9 mouse cellular contexts compared by ENCODE assay signal in the genomic region with DNA sequence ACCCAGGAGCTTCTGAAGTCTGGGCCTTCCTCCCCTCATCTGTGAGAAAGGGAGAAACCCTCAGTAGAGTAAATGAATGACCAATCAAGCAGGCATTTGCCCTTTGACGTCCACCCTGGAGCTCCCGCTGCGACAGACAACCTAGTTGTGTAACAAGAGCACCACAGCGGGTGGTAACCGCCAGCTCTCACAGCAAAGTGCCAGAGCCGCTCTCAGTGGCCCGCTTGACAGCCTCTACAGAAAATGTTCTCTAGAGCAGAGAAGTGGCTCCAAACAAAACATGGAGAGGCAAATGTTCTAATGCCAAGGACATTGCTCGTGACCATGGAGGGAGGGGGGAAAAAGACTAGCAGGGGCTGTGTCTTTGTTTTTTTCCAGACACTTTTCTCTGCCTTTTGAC. TPM values are rescaled to one million over a fixed set of nuclear protein-coding genes. Genes with fewer than 3 reads are reported as not detected.
A peak's percentile ranks its signal among the peaks of the same experiment; 100 is the strongest.
DNase-seq lines count a peak whose midpoint lies in the region; ATAC-seq and TF ChIP-seq lines count a peak whose summit lies in the region.
"Had no signal": no experiment of that assay in that cellular context is flagged by ENCODE, and none has a peak within 500 bp of the region (broad histone marks: within the 10 kb centered on the region; RNA-seq: fewer than 3 reads in every experiment).

No protein-coding gene starts in this region.

- no peak overlapping the region for H3K4me2 ChIP-seq in intestine, embryonic 15.5 days (replicated peaks)

- H3K9ac ChIP-seq in liver, adult 2 months (ENCODE audit: low read depth, low read length), result peak overlapping the region; percentile 62
- no peak overlapping the region for H3K9ac ChIP-seq in intestine, embryonic 15.5 days

- ATAC-seq in cerebellum, adult (ENCODE audit: insufficient number of reproducible peaks, low FRiP score, low TSS enrichment), result no peak
- no peak for ATAC-seq in megakaryocyte, adult 5-6 weeks (ENCODE audit: poor library complexity, severe bottlenecking)
- no peak for ATAC-seq in intestine, embryonic 15.5 days

- no peaks in the 10 kb centered on the region for H3K9me3 ChIP-seq in intestine, embryonic 15.5 days

- H3K4me1 ChIP-seq in liver, adult 2 months (ENCODE audit: control insufficient read depth, insufficient read depth, low read length), result peaks cover 25% of the 10 kb centered on the region
- no peaks in the 10 kb centered on the region for H3K4me1 ChIP-seq in intestine, embryonic 15.5 days (replicated peaks)

- peak; percentile 4 for DNase-seq in cerebellum, adult 11-12 months
- peak; percentile 9 for DNase-seq in 3T3-L1 (ENCODE audit: low read depth, low spot score)
- DNase-seq in cerebellum, adult 9-11 months, result peak; percentile 21
- DNase-seq in liver, adult 2 months (ENCODE audit: extremely low read depth, low read depth, low spot score), result peak; percentile 89
- DNase-seq in urinary bladder, postnatal 25 days (ENCODE audit: low spot score), result no peak

- H3K36me3 ChIP-seq in liver, adult 2 months (ENCODE audit: control insufficient read depth, insufficient read depth, low read length), result no peaks in the 10 kb centered on the region
- H3K36me3 ChIP-seq in intestine, embryonic 15.5 days, result no peaks in the 10 kb centered on the region

- H3K79me2 ChIP-seq in liver, adult 2 months (ENCODE audit: control insufficient read depth, insufficient read depth, low read length), result no peaks in the 10 kb centered on the region

- H3K4me3 ChIP-seq in liver, adult 2 months (ENCODE audit: insufficient read depth, low read depth, low read length), result no peak overlapping the region
- H3K4me3 ChIP-seq in intestine, embryonic 15.5 days (replicated peaks), result no peak overlapping the region

- peak; percentile 43; the same call in 1 of the 2 replicates for TF ChIP-seq POLR2A in liver, adult 2 months (IDR thresholded peaks at IDR 0.05; ENCODE audit: extremely low read depth, insufficient read depth, low read length)

- H3K27me3 ChIP-seq in liver, adult 2 months (ENCODE audit: control insufficient read depth, insufficient read depth, low read length), result no peaks in the 10 kb centered on the region
- no peaks in the 10 kb centered on the region for H3K27me3 ChIP-seq in intestine, embryonic 15.5 days (replicated peaks)

- no peak for TF ChIP-seq CTCF in liver, adult 2 months (IDR thresholded peaks at IDR 0.05; ENCODE audit: low read depth, low read length)

- 7% methylated on average over 8 of the region's 8 CpGs for WGBS in liver, adult 2 months
- 17% methylated on average over 8 of the region's 8 CpGs for WGBS in intestine, embryonic 15.5 days

- peak overlapping the region; percentile 85 for H3K27ac ChIP-seq in liver, adult 2 months (replicated peaks; ENCODE audit: insufficient read depth, low read depth, low read length)
- no peak overlapping the region for H3K27ac ChIP-seq in intestine, embryonic 15.5 days
- H3K27ac ChIP-seq: macrophage had no signal

RNA-seq across cellular contexts. Expression of a gene that starts 21.3 kb away (rescaled TPM):
- total RNA-seq in liver, adult 2 months (2014; rRNA removed), result 16.2 and 17.4 TPM in 2 replicates
- polyA plus RNA-seq in liver, adult 2 months (2012; rRNA removed), result 5.9 and 10.5 TPM in 2 replicates
- total RNA-seq in megakaryocyte, adult 5-6 weeks (2015), result 34.7 and 35.2 TPM in 2 replicates
- total RNA-seq in megakaryocyte, adult 5-6 weeks (2017), result 45.2 and 50.9 TPM in 2 replicates
- 75.6 and 77.8 TPM in 2 replicates for polyA plus RNA-seq in intestine, embryonic 15.5 days (2015; fragmentation: Nextera tagmentation; extraction: Ambion mirVana)
